Mouse (Mus musculus): ENCODE results near the gene Stk11ip.

The Stk11ip gene

DNA sequence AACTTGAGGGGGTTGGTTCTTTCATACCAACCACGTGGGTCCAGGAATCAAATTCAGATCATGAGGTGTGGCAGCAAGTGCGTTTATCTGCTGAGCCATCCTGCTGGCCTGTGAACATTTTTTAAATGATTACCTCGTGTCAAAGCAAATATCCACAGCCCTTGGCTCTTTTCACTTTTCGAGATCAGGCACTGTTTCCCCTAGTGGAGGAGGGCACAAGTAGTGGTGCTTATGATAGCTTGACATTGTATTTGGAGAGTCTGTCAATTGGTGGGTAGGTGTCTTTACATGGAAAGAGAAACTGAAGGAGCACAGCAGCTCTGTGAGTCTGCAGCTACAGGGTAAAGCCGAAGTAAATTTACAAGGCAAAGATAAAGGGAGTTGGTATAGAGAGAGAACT, 43.6 kb downstream of the Stk11ip start:
- DNase-seq (ENCODE audit: extremely low read depth, insufficient read length, low spot score) = no peak

DNA sequence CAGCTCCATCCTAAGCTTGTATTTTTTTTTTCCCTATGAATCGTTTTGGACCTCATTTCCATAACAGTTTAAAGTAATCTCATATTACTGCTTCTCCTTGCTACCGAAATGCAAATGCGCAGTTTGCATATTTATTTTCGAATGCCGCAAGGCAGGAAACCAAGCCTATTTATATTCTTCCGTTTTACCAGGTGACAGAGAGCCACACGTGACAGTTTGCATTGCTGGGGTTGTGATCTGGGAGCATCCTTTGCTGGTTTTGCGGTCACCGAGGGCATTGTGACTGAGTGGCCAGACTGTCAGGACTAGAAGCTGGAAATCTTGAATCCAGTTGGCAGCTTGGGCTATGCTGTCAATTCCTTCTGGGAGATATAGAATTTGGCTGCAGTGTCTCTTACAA, 44.3 kb downstream of the Stk11ip start:
- no peak for DNase-seq (ENCODE audit: extremely low read depth, insufficient read length, low spot score)

DNA sequence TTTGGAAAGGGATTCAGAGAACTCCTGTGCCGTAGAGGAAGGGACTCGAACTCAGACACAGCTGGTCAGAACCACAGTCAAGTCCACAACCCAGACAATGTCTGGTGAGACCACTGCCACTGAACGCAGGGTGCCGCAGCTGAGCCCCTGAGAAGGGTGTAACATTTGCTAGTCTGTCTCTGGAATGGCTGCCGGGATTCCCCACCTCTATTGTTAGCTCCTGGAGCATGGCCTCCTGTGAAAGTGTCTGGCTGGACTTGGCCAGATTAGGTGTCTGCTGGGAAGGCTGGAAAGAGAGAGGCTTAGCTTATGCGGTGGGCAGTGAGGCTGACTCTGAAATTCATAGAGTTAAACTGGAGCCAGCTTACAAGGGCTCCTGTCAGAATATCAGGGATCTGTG, 49.1 kb downstream of the Stk11ip start:
- DNase-seq (ENCODE audit: extremely low read depth, insufficient read length, low spot score) = no peak

DNA sequence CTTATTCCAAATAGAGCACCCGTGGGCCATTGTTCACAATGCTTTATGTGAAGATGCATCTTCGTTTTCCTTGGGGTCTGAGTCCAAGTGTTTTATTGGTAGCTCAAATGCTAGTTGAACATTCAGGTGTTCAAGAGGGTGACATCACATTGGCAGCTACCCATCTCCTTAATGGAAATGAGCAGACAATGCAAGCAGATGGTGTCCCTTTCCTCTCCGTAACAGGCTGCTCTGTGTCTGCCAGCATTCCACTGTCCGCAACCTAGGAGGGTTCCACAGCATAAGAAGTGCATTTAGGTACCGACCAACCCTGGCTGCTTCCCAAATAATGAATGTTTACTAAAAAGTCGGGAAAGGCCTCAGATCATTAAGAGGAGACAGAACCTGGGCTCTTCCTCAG, 51.4 kb downstream of the Stk11ip start:
- DNase-seq (ENCODE audit: extremely low read depth, insufficient read length, low spot score) = no peak

DNA sequence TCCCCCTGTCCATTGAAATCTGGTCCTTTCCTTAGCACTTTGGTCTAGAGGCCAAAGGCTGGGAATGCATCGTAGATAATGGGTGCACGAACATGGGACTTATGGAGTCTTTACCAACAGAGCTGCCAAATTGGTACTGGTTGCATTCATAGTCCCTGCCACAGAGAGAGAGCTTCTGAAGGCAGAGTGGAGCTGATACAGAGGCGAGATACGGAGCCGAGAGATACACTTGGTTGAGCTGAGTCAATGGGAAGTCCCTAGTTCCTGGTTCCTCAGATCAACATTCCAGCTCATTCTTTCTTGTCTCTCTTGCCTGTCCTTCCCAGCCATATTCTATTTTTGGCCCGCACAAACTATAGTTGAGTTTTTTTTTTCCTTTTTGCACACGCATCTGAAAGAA, 52.4 kb downstream of the Stk11ip start:
- no peak for DNase-seq (ENCODE audit: extremely low read depth, insufficient read length, low spot score)

DNA sequence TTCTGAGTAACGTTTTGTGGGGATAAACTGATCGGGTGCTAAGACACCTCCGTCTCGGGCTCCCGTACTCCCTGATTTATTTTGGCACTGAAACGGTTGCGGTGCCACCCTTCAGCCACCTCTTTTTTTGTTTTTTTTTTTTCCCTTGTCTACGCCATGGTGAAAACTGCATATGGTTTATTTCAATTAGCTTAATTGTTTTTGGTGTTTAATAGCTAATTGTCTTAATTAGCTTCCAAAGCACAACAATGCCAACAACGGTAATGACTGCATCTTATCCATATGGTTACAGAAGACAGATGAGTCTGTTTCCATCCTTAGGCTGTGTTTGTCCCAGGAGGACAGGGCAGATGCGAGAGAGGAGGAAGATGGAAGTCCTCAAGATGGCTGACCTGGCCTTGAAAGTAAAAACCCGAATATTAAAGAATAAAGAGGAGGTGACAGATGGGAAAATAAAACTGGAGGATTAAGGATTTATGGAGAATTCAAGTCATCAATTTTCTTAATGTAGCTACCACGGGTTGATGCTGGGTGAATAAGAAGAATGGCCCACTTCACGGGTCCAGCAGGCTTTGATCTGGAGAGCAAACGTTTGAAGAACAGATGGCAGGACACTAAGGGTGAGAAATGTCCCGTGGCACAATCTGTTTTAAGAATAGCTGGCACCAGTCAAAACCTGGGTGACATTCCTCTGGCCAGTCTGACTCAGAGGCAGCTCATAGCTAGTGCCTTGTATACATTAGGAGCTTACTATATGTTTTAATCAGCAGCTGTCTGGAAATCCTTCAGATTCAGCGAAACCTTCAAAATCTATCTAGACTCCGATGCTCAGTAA, 53.4 kb downstream of the Stk11ip start:
- DNase-seq (ENCODE audit: extremely low read depth, insufficient read length, low spot score) = no peak

DNA sequence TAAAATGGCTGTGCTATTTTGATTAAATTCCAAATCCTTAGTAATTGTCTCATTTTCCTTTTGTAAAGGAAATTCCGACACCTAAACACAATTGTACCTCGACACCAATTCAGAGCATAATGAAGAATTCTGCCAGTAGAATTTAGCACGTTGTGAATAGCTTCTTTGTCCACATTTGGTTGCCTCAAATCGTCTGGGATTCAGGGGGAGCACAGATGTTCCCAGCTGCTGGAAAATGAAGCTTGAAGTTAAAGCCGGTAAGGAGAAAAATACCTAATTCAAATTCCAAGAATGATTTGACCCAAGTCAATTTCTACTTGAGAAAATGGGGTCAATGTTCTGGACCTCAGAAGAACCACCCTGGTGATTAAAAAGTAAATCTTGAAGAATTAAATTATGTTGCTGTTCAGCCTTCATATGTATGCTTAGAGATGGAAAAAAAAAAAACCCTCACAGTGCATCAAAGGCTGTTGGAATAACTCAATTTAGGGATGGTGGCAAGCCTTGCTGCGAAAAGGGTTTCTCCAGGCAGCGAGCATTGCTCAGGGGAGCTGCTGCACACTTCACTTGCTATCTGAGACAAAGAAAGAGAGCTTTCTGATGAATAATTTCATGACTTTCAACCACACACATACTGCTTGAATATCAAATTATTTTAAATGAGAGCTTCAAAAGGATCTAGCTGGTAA, 60.8 kb downstream of the Stk11ip start:
- DNase-seq (ENCODE audit: extremely low read depth, insufficient read length, low spot score) = no peak

DNA sequence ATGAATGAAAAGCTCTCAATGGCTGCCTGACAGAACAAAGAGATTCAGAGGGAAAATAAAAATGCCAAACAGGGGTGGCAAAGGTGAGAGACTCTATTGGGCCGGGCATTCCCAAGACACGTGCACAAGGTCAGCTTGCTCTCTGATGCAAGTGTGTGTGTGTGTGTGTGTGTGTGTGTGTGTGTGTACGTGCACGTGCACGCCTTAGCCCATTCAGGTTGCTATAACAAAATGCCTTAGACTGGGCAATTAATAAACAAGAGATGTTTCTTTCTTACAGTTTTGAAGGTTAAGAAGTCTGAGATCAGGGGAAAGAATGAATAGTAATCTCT, 61.3 kb downstream of the Stk11ip start:
- DNase-seq (ENCODE audit: extremely low read depth, insufficient read length, low spot score) = no peak

DNA sequence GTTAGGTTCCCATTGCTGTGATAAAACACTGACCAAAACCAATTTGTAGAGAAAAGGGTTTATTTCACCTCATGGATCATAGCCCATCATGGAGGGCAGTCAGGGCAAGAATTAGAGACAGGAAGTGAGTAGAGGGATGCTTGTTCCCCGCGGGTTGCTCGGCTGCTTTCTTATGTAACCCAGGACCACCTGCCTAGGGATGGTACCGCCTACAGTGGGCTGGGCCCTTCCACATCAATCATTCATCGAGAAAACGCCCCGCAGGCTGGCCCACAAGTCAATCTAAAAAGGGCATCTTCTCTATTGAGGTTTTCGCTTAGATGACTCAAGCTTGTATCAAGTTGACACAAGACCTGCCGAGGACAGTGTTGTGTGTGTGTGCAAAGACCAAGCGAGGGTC, 61.7 kb downstream of the Stk11ip start:
- DNase-seq (ENCODE audit: extremely low read depth, insufficient read length, low spot score) = no peak

DNA sequence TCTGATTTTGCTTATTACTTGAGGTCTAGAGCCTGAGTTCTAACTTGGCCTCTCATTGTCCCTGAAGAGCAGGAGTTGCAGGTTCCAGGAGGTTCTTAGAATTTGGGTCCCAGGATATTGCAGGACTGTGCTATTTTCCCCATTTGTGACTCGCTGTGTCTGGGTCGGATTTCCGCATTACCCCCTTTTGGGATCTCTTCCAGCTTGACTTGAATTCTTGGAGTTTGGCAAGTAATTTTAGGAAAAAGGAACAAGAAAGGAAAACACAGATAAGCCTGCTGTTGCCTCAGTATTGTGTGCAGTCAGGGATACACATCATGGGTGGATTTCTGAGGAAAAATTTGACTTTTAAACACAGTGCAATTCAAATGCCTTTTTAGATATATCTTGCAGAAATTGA, 65.5 kb downstream of the Stk11ip start:
- no peak for DNase-seq (ENCODE audit: extremely low read depth, insufficient read length, low spot score)
